Comparison of ENCODE assay signal across 12 mouse cellular contexts in genomic region chr12:71578912-71579311, GRCm38 (mm10).
DNase-seq lines count a peak whose midpoint lies in the region; ATAC-seq lines count a peak whose summit lies in the region.
"Had no signal": no experiment of that assay in that cellular context is flagged by ENCODE, and none has a peak within 500 bp of the region (broad histone marks: within the 10 kb centered on the region; RNA-seq: fewer than 3 reads in every experiment).

No protein-coding gene starts in this region.

- H3K9me3 ChIP-seq in neural tube, embryonic 13.5 days = no peaks in the 10 kb centered on the region
- H3K9me3 ChIP-seq in intestine, embryonic 15.5 days = no peaks in the 10 kb centered on the region
- H3K9me3 ChIP-seq: liver, embryonic 13.5 days; megakaryocyte, embryonic 14.5 days had no signal

- DNase-seq in kidney, adult 11 months = peak; percentile 17
- no peak for DNase-seq in kidney, adult 18-20 months
- DNase-seq in brain, adult 2 months (ENCODE audit: low read depth, low spot score) = peak; percentile 54
- peak; percentile 10 to 20 for DNase-seq in kidney, adult 8-10 months
- no peak for DNase-seq in gastrocnemius, postnatal 36 days
- DNase-seq in cerebellum, postnatal 14 days = no peak
- DNase-seq: cerebellum, adult 9-10 months; liver, embryonic 13.5 days had no signal

- no peak overlapping the region for H3K9ac ChIP-seq in neural tube, embryonic 13.5 days
- H3K9ac ChIP-seq in intestine, embryonic 15.5 days = no peak overlapping the region
- H3K9ac ChIP-seq: liver, embryonic 13.5 days had no signal

- no peaks in the 10 kb centered on the region for H3K27me3 ChIP-seq in neural tube, embryonic 13.5 days
- H3K27me3 ChIP-seq in intestine, embryonic 15.5 days (replicated peaks) = no peaks in the 10 kb centered on the region
- H3K27me3 ChIP-seq: liver, embryonic 13.5 days had no signal

- no peak overlapping the region for H3K4me2 ChIP-seq in neural tube, embryonic 13.5 days
- H3K4me2 ChIP-seq in intestine, embryonic 15.5 days (replicated peaks) = no peak overlapping the region
- H3K4me2 ChIP-seq: liver, embryonic 13.5 days had no signal

- intact Hi-C loops in gastrocnemius, postnatal 36 days (cut with DNase I) = loop anchor here (10.0 kb wide), 1 partner anchor 274 kb away; the partner anchor contains the start of gene Dact1

- H3K36me3 ChIP-seq in neural tube, embryonic 13.5 days = no peaks in the 10 kb centered on the region
- no peaks in the 10 kb centered on the region for H3K36me3 ChIP-seq in intestine, embryonic 15.5 days
- H3K36me3 ChIP-seq: liver, embryonic 13.5 days had no signal

- H3K27ac ChIP-seq in neural tube, embryonic 13.5 days (replicated peaks) = peak overlapping the region; percentile 64
- no peak overlapping the region for H3K27ac ChIP-seq in intestine, embryonic 15.5 days
- H3K27ac ChIP-seq: liver, embryonic 13.5 days had no signal

- peaks cover 58% of the 10 kb centered on the region for H3K4me1 ChIP-seq in neural tube, embryonic 13.5 days (replicated peaks)
- 0 out of 2 replicates have a peak, but pooled peaks cover 3% of the 10 kb centered on the region for H3K4me1 ChIP-seq in intestine, embryonic 15.5 days (replicated peaks)
- H3K4me1 ChIP-seq: liver, embryonic 13.5 days had no signal

- H3K4me3 ChIP-seq in neural tube, embryonic 13.5 days = no peak overlapping the region
- H3K4me3 ChIP-seq in intestine, embryonic 15.5 days (replicated peaks) = no peak overlapping the region
- H3K4me3 ChIP-seq: liver, embryonic 13.5 days; megakaryocyte, embryonic 14.5 days had no signal

- 20% methylated on average over 11 of the region's 11 CpGs for WGBS in neural tube, embryonic 13.5 days
- 50% methylated on average over 11 of the region's 11 CpGs for WGBS in intestine, embryonic 15.5 days

- ATAC-seq in neural tube, embryonic 13.5 days (ENCODE audit: low read depth) = peak; percentile 75
- no peak for ATAC-seq in intestine, embryonic 15.5 days
- ATAC-seq: CD4-positive, CD25-positive, alpha-beta regulatory T cell, adult 4 months had no signal

Comparison
In these comparisons a context has a peak if more than half of its experiments do, and no peak if none do; other contexts are left out.
1. DNase-seq: peak in kidney, adult 11 months (single experiment), brain, adult 2 months (single experiment) and kidney, adult 8-10 months (2 of 2); none in kidney, adult 18-20 months (single experiment), gastrocnemius, postnatal 36 days (0 of 2) and cerebellum, postnatal 14 days (0 of 2).